Mouse (Mus musculus): ENCODE results near the gene Ptgdr2.

GRCm38 (mm10) chr19:10974238-10974865 lies 37.4 kb downstream of the Ptgdr2 start, which contains the start of gene Ms4a10:
- no peak for TF ChIP-seq CTCF (IDR thresholded peaks at IDR 0.05; ENCODE audit: borderline replicate concordance, control insufficient read depth, extremely low read depth, insufficient read depth, low read length, poor library complexity)
- TF ChIP-seq POLR2A (IDR thresholded peaks at IDR 0.05; ENCODE audit: control insufficient read depth, extremely low read depth, insufficient read depth, low read length, poor library complexity) = no peak
